Mouse (Mus musculus) adrenal gland, postnatal 4 days (tissue): ENCODE measurements around the gene Lrrc74a. TPM values are rescaled to one million over a fixed set of nuclear protein-coding genes. Genes with fewer than 3 reads are reported as not detected.

ENCODE experiments used
- DNase-seq, 2 experiments: peaks; one replicate each; pipeline ENCODE4 v3.0.0; 2021 to 2022; ENCODE audit warnings: low spot score in 2 of 2, mixed read lengths in 2 of 2
- total RNA-seq, 2 experiments: library from RNA; stranded (reverse); gene quantifications; 2 replicates each; pipeline ENCODE4 v1.2.3; 2021

Gene Lrrc74a
- total RNA-seq, 2 experiments from 2014 or later = not detected

- no peak for DNase-seq
Observed at GRCm38 (mm10) chr12:86716962-86717361, 17.2 kb upstream of the Lrrc74a start.

GRCm38 (mm10) chr12:86719961-86720639 lies 14.1 kb upstream of the Lrrc74a start:
- no peak for DNase-seq

DNA sequence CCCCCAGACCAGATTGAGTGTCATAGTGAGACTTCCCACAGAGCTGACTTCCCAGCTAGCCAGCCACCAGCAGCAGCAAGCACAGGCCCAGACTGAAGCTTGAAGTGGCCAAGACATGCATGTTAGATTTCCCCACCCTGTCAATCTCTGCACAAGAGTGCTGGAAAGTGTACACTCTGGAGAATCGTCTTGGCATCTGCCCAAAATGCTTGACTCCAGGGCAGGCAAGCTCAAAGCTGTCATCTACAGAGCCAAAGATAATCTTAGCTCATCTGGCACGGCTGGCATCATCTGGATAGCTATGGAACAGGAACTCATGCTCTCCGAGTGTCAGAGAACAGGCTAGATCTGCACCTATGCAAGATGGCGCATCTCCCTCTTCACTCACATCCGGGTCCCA lies 12.7 kb upstream of the Lrrc74a start:
- no peak for DNase-seq

DNA sequence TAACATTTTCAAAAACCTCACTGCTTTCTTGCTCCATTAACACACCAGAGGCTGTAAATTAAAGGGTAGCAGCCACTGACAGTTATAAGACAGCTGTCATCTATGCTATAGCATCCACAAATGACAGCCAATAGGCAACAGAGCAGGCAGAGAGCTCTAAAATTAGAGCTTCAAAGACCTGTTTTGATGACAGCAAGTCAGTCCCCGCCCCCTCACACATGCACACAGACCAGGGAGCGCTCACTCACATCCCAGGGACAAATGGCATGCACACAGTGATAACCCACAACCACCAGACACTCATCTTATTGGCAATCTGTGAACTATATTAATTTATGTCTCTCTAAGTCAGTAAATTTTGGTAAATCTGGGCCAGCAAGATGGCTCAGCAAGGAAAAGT lies 9.9 kb upstream of the Lrrc74a start:
- DNase-seq = no peak

- DNase-seq = no peak
Observed at GRCm38 (mm10) chr12:86725706-86726105, 8.5 kb upstream of the Lrrc74a start.

GRCm38 (mm10) chr12:86726120-86726640 lies 8.0 kb upstream of the Lrrc74a start, which contains the start of gene Angel1:
TSS of gene Angel1 (minus strand) at chr12:86726460.
- DNase-seq = peak; percentile 89 to 93

GRCm38 (mm10) chr12:86761036-86761435 lies 26.9 kb downstream of the Lrrc74a start:
- DNase-seq = no peak

DNA sequence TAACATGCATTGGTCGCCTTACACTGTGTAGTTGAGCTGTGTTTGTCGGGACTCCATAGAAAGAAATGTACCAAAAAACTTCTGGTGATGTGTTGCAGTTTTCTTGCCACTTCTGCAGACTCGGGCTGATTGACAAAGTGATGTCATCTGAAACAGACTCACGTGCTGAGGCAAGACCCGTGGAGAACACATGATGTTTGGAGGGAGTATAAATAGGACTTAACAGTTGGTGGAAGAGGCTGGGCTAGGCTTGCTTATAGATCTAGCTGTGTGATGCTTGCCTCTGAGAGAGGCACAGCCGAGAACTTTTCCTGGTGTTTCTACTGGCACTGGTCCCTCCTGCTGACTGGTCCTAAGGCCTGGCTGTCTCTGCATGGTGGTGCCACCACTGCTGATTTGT lies 29.9 kb downstream of the Lrrc74a start:
- DNase-seq = no peak

DNA sequence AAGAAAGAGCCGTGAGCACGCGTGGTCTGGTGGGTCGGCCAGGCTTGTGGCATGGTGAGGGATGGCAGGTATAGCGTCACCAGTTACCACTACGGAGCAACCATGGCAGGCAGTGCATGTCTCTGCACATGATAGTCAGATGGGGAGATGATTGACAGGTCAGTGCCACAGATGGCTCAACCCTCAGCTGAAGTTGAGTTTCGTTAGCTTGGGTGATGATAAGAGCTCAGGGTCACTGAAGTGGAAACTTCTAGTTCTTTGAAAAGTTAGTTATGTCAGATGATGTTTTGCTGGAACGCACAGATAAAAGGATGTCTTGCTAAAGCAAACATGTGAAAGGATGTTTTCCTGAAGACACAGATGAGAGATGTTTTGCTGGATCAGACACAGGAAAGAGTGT lies 32.3 kb downstream of the Lrrc74a start:
- no peak for DNase-seq

DNA sequence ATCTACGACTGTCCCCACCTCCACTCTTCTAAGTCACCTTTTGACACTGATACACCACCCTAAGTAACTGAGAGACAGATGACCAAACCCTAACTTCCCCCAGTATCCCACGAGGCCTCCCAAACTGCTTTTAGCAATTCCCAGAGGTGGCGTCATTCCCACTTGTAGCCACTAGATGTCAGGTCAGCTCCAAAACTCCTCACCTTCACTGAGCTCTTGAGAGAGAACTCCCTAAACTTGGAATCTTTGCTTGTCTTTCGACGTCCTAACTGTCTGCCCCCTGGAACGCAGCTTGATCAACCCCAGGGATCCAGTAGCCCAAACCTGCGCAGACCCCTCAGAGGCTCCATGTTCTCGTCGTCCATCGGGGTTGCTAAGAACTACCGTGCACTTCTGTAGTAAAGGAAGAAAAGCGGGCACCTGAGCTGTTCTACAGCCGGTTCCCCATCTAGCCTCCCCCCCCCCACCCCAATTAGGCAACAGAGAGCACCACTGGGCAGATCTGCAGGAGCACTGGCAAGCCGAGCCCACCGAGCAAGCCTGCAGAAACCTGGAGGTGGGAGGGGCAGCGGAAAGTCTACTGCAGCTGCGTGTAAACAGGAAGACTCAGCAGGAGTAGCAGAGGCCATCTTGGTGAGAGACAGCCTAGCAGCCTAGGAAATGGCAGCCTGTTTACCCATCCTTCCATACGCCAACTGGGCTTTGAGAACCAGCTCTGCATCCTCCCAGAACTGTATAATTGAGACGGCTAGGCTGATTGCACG lies 33.9 kb downstream of the Lrrc74a start:
- DNase-seq = no peak

GRCm38 (mm10) chr12:86768986-86769580 lies 34.9 kb downstream of the Lrrc74a start:
- DNase-seq = peak; percentile 59 to 74

GRCm38 (mm10) chr12:86769819-86770218 lies 35.6 kb downstream of the Lrrc74a start:
- no peak for DNase-seq

GRCm38 (mm10) chr12:86770261-86770670 lies 36.1 kb downstream of the Lrrc74a start:
- peak in 1 of 2 experiments; percentile 17 for DNase-seq

- DNase-seq = no peak
Observed at GRCm38 (mm10) chr12:86770927-86771326, 36.8 kb downstream of the Lrrc74a start.

GRCm38 (mm10) chr12:86771823-86772427 lies 37.8 kb downstream of the Lrrc74a start:
- peak; percentile 73 to 92 for DNase-seq

- no peak for DNase-seq
Observed at GRCm38 (mm10) chr12:86772551-86772950, 38.4 kb downstream of the Lrrc74a start.

GRCm38 (mm10) chr12:86775561-86776280 lies 41.6 kb downstream of the Lrrc74a start:
- DNase-seq = no peak

- DNase-seq = no peak
Observed at GRCm38 (mm10) chr12:86776341-86776860, 42.2 kb downstream of the Lrrc74a start.

- no peak for DNase-seq
Observed at GRCm38 (mm10) chr12:86778531-86778930, 44.4 kb downstream of the Lrrc74a start.

- DNase-seq = no peak
Observed at GRCm38 (mm10) chr12:86779206-86779989, 45.2 kb downstream of the Lrrc74a start.
